Mouse (Mus musculus): ENCODE data around the gene Ftsj3. TPM values are rescaled to one million over a fixed set of nuclear protein-coding genes. Genes with fewer than 3 reads are reported as not detected.
"Not testable (repeated sequence)": the region's sequence is repeated elsewhere in the genome, so short reads cannot be mapped to it uniquely, and the experiment has no call there.

The Ftsj3 gene
- total and polyA plus RNA-seq, 2 experiments from 2014 or later, result 28.5 to 55.6 TPM

DNA sequence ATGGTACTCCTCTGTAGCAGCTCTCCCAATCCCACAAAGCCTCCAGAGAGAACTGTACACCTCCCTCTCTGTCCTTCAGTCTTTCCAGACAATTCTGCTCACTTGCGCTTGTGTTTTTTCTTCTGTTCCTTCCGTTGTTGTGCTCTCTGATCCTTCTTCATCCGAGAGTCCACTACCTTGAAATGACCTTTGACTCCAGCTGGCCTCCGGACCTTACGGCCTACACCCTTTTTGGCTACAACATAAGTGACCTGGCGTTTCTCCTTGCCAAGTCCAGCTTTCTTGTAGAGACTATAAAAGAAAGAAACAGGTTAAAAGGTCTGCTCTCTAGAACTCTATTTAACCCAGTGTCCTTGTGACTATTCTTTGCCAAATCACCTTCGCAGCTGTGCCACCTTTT, 6.6 kb downstream of the Ftsj3 start:
- Histone ChIP-seq H3K36me3 (ENCODE audit: insufficient read depth, low read length) (peaks cover 89% of the 10 kb centered on the region), H3K4me3 (ENCODE audit: low read length) (no peak overlapping the region), H3K4me2 (ENCODE audit: low read depth, low read length) (no peak overlapping the region), H3K27ac (no peak overlapping the region), H3K4me1 (ENCODE audit: insufficient read depth, low read length) (no peaks in the 10 kb centered on the region), H3K27me3 (ENCODE audit: insufficient read depth, low read length) (no peaks in the 10 kb centered on the region), H3K9ac (replicated peaks; ENCODE audit: low read length) (no peak overlapping the region), H3K9me3 (ENCODE audit: low read length) (0 out of 2 replicates have a peak, but pooled peaks cover 3% of the 10 kb centered on the region)
- ATAC-seq, result no peak
- no peak for DNase-seq (ENCODE audit: low spot score)
- TF ChIP-seq CTCF (IDR thresholded peaks at IDR 0.05; ENCODE audit: low read depth), result no peak
- WGBS, result 90% methylated on average over 7 of the region's 7 CpGs

DNA sequence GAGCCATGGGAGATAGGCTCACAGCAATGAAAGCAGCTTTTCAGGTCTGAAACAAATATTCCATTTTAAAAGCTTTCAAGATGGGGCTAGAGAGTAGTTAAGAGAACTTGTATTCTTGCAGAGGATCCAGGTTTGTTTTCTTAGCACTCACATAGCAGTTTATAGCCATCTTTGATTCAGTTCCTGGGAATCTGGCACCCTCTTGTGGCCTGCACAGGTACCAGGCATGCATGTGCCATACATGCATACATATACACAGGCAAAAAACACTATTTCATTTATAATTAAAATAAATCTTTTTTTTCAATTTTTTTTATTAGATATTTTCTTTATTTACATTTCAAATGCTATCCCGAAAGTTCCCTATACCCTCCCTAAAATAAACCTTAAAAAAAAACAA, 9.0 kb downstream of the Ftsj3 start:
- peak; percentile 58 for TF ChIP-seq CTCF (IDR thresholded peaks at IDR 0.05; ENCODE audit: low read depth)
- ATAC-seq (no peak), DNase-seq (ENCODE audit: low spot score) (peak; percentile 30)
- 98% methylated on average over 1 of the region's 1 CpGs for WGBS
- Histone ChIP-seq H3K4me1 (ENCODE audit: insufficient read depth, low read length) (no peaks in the 10 kb centered on the region), H3K9ac (replicated peaks; ENCODE audit: low read length) (no peak overlapping the region), H3K4me3 (ENCODE audit: low read length) (no peak overlapping the region), H3K36me3 (ENCODE audit: insufficient read depth, low read length) (peaks cover 91% of the 10 kb centered on the region), H3K27me3 (ENCODE audit: insufficient read depth, low read length) (no peaks in the 10 kb centered on the region), H3K9me3 (ENCODE audit: low read length) (0 out of 2 replicates have a peak, but pooled peaks cover 3% of the 10 kb centered on the region), H3K4me2 (ENCODE audit: low read depth, low read length) (no peak overlapping the region), H3K27ac (no peak overlapping the region)

DNA sequence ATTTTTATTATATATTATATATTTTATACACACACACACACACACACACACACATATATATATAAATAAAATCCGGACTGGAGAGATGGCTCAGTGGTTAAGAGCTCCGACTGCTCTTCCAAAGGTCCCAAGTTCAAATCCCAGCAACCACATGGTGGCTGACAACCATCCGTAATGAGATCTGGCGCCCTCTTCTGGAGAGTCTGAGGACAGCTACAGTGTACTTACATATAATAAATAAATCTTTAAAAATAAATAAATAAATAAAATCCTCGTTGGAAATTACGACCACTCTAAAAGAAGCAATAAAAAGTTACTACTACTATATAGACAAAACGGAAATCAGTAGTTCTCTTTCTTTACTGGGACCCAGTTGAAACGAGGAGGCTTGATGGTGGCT, 21.9 kb downstream of the Ftsj3 start:
- not testable (repeated sequence) for H3K27ac ChIP-seq; H3K9ac ChIP-seq (replicated peaks; ENCODE audit: low read length); H3K4me3 ChIP-seq (ENCODE audit: low read length); H3K27me3 ChIP-seq (ENCODE audit: insufficient read depth, low read length); H3K9me3 ChIP-seq (ENCODE audit: low read length); H3K4me2 ChIP-seq (ENCODE audit: low read depth, low read length); ATAC-seq; H3K4me1 ChIP-seq (ENCODE audit: insufficient read depth, low read length); DNase-seq (ENCODE audit: low spot score)
- peak; percentile 27 for TF ChIP-seq CTCF (IDR thresholded peaks at IDR 0.05; ENCODE audit: low read depth)
- 85% methylated on average over 8 of the region's 8 CpGs for WGBS
- H3K36me3 ChIP-seq (ENCODE audit: insufficient read depth, low read length), result peaks cover 52% of the 10 kb centered on the region

DNA sequence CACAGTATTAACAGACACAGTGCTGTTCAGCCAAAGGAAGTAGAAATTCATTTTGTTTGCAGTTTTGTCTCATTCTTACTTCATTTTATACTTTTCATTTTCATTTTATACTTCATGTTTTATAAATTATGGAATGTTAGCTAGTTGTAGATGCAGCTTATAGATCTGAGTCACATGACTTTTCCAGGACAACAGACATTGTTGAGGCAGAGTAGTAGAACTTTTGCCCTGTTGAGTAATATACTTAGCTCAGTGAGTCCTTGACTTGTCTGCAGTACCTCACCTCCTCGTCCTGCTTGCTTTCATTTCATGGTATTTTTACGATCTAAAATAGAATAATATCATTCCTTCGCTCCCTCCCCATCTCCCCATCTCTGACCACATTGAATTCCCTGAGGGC, 35.3 kb downstream of the Ftsj3 start:
- no peak for ATAC-seq
- no peak overlapping the region for H3K27ac ChIP-seq
- no peak for TF ChIP-seq CTCF (IDR thresholded peaks at IDR 0.05; ENCODE audit: low read depth)
- no peak overlapping the region for H3K4me2 ChIP-seq (ENCODE audit: low read depth, low read length)
- WGBS, result 92% methylated on average over 3 of the region's 3 CpGs
- DNase-seq (ENCODE audit: low spot score), result no peak
- H3K36me3 ChIP-seq (ENCODE audit: insufficient read depth, low read length), result peaks cover 11% of the 10 kb centered on the region; the same call in 1 of the 2 replicates
- no peaks in the 10 kb centered on the region for H3K27me3 ChIP-seq (ENCODE audit: insufficient read depth, low read length)
- no peak overlapping the region for H3K4me3 ChIP-seq (ENCODE audit: low read length)
- no peaks in the 10 kb centered on the region for H3K9me3 ChIP-seq (ENCODE audit: low read length)
- H3K4me1 ChIP-seq (ENCODE audit: insufficient read depth, low read length), result peaks cover 12% of the 10 kb centered on the region
- no peak overlapping the region for H3K9ac ChIP-seq (replicated peaks; ENCODE audit: low read length)

DNA sequence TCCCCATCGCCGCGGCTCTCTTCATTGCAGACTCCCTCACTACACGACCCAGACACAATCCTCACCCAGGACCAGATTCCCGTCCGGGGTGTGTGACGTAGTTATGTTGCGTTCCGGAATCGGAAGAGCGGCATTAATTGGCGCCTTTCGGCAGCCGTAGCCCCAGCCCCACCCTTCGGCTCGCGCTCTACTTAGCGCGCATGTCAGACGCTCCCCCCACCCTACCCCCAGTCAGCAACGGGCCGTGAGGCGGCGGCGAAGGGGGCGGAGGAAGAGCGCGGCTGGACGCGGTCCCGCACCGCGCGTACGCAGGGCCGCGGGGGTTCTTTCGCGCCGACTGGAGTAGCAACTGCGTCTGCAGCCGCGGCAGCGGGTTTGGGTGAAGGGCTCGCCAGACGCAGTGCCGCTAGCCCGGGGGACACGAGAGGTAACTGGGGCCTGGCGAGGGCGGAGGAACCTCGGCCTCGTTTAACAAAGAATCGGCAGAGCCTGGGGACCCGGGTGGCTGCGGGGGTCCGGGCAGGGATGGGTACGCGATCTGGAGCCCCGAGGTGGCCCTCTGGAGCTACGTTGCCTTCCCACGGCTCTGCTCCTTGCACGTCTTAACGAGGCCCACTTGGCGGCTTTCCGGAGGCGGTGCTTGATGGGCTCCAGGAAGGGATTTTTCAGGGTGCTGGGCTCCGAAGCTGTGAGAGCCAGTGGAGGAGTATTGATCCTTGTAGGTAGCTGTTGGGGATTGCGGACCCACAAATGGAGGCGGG, 39.0 kb downstream of the Ftsj3 start, which contains the start of gene Ddx42:
Gene Ddx42, plus strand, starts transcription at position 197 of the 761 bp plus-strand sequence.
- H3K9me3 ChIP-seq (ENCODE audit: low read length), result no peaks in the 10 kb centered on the region
- peak within 1 kb of the TSS; percentile 68 for H3K4me3 ChIP-seq (ENCODE audit: low read length)
- DNase-seq (ENCODE audit: low spot score), result peak; percentile 99
- TF ChIP-seq CTCF (IDR thresholded peaks at IDR 0.05; ENCODE audit: low read depth), result no peak
- peaks cover 20% of the 10 kb centered on the region for H3K4me1 ChIP-seq (ENCODE audit: insufficient read depth, low read length)
- H3K27ac ChIP-seq, result peak within 1 kb of the TSS; percentile 93
- H3K9ac ChIP-seq (replicated peaks; ENCODE audit: low read length), result peak within 1 kb of the TSS; percentile 91
- ATAC-seq, result peak; percentile 96
- no peaks in the 10 kb centered on the region for H3K27me3 ChIP-seq (ENCODE audit: insufficient read depth, low read length)
- no peaks in the 10 kb centered on the region for H3K36me3 ChIP-seq (ENCODE audit: insufficient read depth, low read length)
- WGBS, result 1% methylated on average over 70 of the region's 70 CpGs
- peak within 1 kb of the TSS; percentile 62 for H3K4me2 ChIP-seq (ENCODE audit: low read depth, low read length)

DNA sequence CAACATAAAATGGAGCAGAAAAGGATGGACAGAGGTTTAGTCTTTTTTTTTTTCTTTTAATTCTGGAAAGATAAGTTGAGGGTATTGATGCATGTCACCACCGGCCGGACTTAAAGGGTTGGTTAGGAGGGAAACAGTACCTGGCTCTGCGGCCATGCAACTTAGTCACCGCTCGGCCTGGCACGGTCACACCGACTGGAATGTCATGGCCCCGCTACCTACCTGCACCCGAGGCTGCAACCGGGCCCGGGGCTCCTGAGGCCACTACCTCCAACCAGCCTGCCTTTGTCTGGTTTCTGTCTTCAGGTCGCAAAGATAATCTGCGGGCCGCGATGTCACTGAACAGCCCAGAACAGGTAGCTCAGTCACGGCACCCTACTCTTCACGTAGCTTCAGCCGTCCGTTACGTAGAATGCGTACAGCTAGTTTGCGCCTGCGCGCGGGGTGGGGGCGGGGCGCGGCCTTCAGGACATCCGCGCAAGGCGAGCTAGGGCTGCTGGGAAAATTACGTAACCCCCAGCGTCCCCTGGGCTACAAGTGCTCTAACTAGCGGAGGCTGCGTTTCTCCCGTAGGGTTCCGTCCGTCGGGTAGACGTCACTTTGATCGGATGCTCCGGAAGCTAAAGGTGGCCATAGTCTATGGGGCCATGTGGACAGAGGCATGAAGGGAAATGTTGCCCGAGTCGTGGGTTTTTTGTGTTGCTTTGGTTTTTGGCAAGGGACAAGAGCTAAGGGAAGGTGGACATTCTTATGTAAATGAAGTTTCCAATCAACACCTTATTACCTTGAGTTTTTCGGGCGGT, 39.8 kb downstream of the Ftsj3 start, which contains the start of gene Ccdc47:
Gene Ccdc47, minus strand, starts transcription at position 418 of the 803 bp plus-strand sequence.
- peak within 1 kb of the TSS; percentile 93 for H3K27ac ChIP-seq

More for the DNA sequence above, 39.8 kb downstream of the Ftsj3 start, which contains the start of gene Ccdc47:
- peak; percentile 99 for ATAC-seq
- DNase-seq (ENCODE audit: low spot score), result peak; percentile 100
- H3K27me3 ChIP-seq (ENCODE audit: insufficient read depth, low read length), result no peaks in the 10 kb centered on the region
- H3K36me3 ChIP-seq (ENCODE audit: insufficient read depth, low read length), result peaks cover 8% of the 10 kb centered on the region
- TF ChIP-seq CTCF (IDR thresholded peaks at IDR 0.05; ENCODE audit: low read depth), result peak; percentile 3; the same call in 1 of the 2 replicates
- H3K4me3 ChIP-seq (ENCODE audit: low read length), result peak within 1 kb of the TSS; percentile 68
- H3K9me3 ChIP-seq (ENCODE audit: low read length), result no peaks in the 10 kb centered on the region
- WGBS, result under 1% methylated on average over 46 of the region's 46 CpGs
- H3K9ac ChIP-seq (replicated peaks; ENCODE audit: low read length), result peak within 1 kb of the TSS; percentile 91
- H3K4me2 ChIP-seq (ENCODE audit: low read depth, low read length), result peak within 1 kb of the TSS; percentile 62
- H3K4me1 ChIP-seq (ENCODE audit: insufficient read depth, low read length), result peaks cover 20% of the 10 kb centered on the region

Measured in hindbrain, postnatal 0 days (tissue).